Mouse (Mus musculus) heart, adult 2 months (tissue): ENCODE data around the gene Pkd1l1.

Experiments used
- CTCF ChIP-seq: fragments of 200-600 bp; IDR thresholded peaks from 2 replicates; pipeline ENCODE4 v1.8.1; 2022; ENCODE audit warnings: antibody characterized with exemption, mild to moderate bottlenecking, moderate library complexity
- EP300 ChIP-seq: fragments of 200-500 bp; IDR thresholded peaks from 2 replicates; pipeline ENCODE4 v1.6.1; 2011; ENCODE audit warnings: low read depth, low read length, control low read depth; ENCODE audit not compliant: insufficient read depth
- POLR2A ChIP-seq: fragments of 200-500 bp; IDR thresholded peaks from 2 replicates; pipeline ENCODE4 v1.6.1; 2011; ENCODE audit warnings: mild to moderate bottlenecking, low read depth, low read length, control low read depth; ENCODE audit not compliant: insufficient read depth

- no peak for TF ChIP-seq CTCF
- TF ChIP-seq POLR2A: no peak
- no peak for TF ChIP-seq EP300
Observed at GRCm38 (mm10) chr11:8862426-8862825, 110.6 kb downstream of the Pkd1l1 start.
